Mouse (Mus musculus) heart, embryonic 16.5 days (tissue): ENCODE results near the gene Btbd9. TPM values are rescaled to one million over a fixed set of nuclear protein-coding genes. Genes with fewer than 3 reads are reported as not detected.
"Not testable (repeated sequence)": the region's sequence is repeated elsewhere in the genome, so short reads cannot be mapped to it uniquely, and the experiment has no call there.

Experiments used
- ATAC-seq: fragments of 200-750 bp; cut with Nextera tagmentation; replicated peaks from 2 replicates; pipeline ENCODE4 v1.8.0; 2017; ENCODE audit warnings: moderate number of reproducible peaks; ENCODE audit not compliant: insufficient read depth, low FRiP score; ENCODE audit errors: extremely low read depth
- H3K27ac ChIP-seq: fragments of 300-500 bp; sonication (generic); 2 replicates; pipeline ENCODE4 v1.5.1; 2014; ENCODE audit warnings: mild to moderate bottlenecking, low read length, control low read depth, moderate library complexity
- H3K27me3 ChIP-seq: fragments of 300-500 bp; sonication (generic); 2 replicates; pipeline ENCODE4 v1.6.1; 2014; ENCODE audit warnings: low read length, mixed read lengths; ENCODE audit not compliant: control insufficient read depth, insufficient read depth
- H3K36me3 ChIP-seq: fragments of 300-500 bp; sonication (generic); 2 replicates; pipeline ENCODE4 v1.6.1; 2014; ENCODE audit not compliant: control insufficient read depth, insufficient read depth
- H3K4me1 ChIP-seq: fragments of 300-500 bp; sonication (generic); 2 replicates; pipeline ENCODE4 v1.6.1; 2014; ENCODE audit warnings: low read length, mixed read lengths; ENCODE audit not compliant: control insufficient read depth, insufficient read depth
- H3K4me2 ChIP-seq: fragments of 300-500 bp; sonication (generic); 2 replicates; pipeline ENCODE4 v1.6.1; 2014; ENCODE audit warnings: low read depth, mild to moderate bottlenecking, control low read depth, low read length
- H3K4me3 ChIP-seq: fragments of 300-500 bp; sonication (generic); 2 replicates; pipeline ENCODE4 v1.5.1; 2014; ENCODE audit warnings: mild to moderate bottlenecking, control low read depth, low read length
- H3K9ac ChIP-seq: fragments of 300-500 bp; sonication (generic); 2 replicates; pipeline ENCODE4 v1.6.1; 2014; ENCODE audit warnings: low read length, control low read depth
- H3K9me3 ChIP-seq: fragments of 300-500 bp; sonication (generic); replicated peaks from 2 replicates; pipeline ENCODE4 v1.6.1; 2016; ENCODE audit warnings: low read length; ENCODE audit not compliant: control insufficient read depth
- WGBS: fragments of 180-500 bp; shearing (Covaris S2); extraction: QIAGEN DNeasy Blood & Tissue Kit; methylation state at CpG from one replicate; pipeline ENCODE4 v1.1.7; 2014; 5-methylcytosine and 5-hydroxymethylcytosine counted together
- polyA plus RNA-seq: library from polyadenylated mRNA; unstranded; fragments of >200 nt; fragmentation: Nextera tagmentation; extraction: Ambion mirVana; gene quantifications from 2 replicates; pipeline ENCODE4 v1.2.1, GENCODE M21; 2015

The Btbd9 gene
- polyA plus RNA-seq, 1 experiment from 2014 or later = 38.9 TPM

DNA sequence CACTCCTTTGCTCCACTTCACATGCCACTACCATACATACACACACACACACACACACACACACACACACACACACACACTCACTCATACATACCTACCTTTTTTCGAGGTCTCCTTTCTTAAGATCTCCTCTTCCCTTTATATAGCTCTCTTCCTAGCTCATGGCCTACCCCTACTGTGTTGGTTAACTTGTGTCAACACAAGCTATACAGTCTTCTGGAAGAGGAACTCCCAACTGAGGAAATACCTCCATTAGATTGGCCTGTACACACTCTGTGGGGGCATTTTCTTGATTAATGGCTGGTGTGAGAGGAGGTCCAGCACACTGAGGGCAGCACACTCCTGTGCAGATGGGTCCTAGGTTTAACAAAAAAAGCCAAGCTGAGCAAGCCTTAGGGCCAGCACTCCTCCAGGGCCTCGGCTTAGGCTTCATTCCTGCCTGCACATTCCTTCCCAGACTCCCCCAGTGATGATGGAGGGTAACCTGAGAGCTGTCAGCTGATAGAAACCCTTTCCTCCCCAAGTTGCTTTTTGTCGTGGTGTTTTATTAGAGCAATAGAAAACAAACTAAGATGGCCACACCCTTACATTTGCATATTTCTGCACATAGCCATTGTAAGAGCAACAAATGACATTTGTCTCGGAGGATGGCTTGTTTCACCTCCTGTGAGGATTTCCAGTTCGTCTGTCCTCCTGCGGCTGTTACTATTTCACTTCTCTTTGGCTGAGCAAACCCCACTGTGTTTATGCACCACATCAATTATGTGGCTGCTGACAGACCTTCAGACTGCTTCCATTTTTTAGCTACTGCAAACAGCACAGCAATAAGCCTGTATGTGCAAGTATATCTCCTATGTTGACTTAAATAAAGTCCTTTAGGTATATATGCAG is 50.6 kb downstream of the Btbd9 start:
- H3K27me3 ChIP-seq = no peaks in the 10 kb centered on the region
- H3K9ac ChIP-seq = no peak overlapping the region
- H3K36me3 ChIP-seq = peaks cover 4% of the 10 kb centered on the region
- 44% methylated on average over 6 of the region's 6 CpGs for WGBS
- H3K4me2 ChIP-seq = no peak overlapping the region
- H3K4me1 ChIP-seq = peaks cover 5% of the 10 kb centered on the region; the same call in 1 of the 2 replicates
- H3K9me3 ChIP-seq = no peaks in the 10 kb centered on the region
- ATAC-seq = no peak
- no peak overlapping the region for H3K27ac ChIP-seq
- no peak overlapping the region for H3K4me3 ChIP-seq

DNA sequence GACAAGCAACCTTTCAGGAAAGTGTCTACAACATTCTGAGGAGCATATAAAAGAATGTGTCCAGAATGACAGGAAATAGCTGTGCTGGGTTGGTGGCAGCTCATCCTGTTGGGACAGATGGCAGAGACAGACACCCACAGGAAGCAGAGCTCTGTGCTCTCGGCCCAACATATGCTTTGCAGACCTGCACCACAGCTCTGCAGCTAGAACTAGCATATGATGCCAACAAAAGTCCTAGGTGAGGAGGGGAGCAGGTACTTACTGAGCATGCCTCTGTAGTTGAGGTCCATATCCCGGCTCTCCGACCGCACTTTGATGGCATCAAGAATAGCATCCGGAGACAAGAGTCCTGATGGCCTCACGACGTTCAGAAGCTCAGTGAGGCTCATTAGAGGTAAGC is 51.8 kb downstream of the Btbd9 start:
- Histone ChIP-seq H3K4me3 (no peak overlapping the region), H3K27ac (no peak overlapping the region), H3K9me3 (no peaks in the 10 kb centered on the region), H3K36me3 (peaks cover 4% of the 10 kb centered on the region), H3K4me1 (peaks cover 5% of the 10 kb centered on the region; the same call in 1 of the 2 replicates), H3K27me3 (no peaks in the 10 kb centered on the region), H3K9ac (no peak overlapping the region), H3K4me2 (no peak overlapping the region)
- no peak for ATAC-seq
- 74% methylated on average over 7 of the region's 7 CpGs for WGBS

DNA sequence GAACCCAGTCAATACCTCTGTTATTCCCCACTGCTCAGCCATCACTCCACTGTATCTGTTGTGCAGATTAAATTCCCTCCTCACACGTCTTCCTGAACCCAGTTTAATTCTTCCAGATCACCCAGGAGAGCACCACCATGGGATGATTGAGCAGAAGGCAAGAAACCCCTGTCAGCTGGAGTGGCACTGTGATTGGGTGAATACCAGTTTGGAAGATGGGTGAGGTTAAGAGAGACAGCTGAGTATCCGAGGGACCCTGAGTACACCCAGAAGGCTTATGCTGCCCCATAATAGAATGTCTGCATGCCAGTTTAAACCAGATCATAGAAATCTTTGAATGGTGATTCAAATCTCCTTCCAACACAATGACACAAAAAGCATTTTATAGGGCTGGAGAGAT is 52.5 kb downstream of the Btbd9 start:
- Histone ChIP-seq H3K4me1 (peaks cover 5% of the 10 kb centered on the region; the same call in 1 of the 2 replicates), H3K9ac (no peak overlapping the region), H3K27ac (no peak overlapping the region), H3K4me2 (no peak overlapping the region), H3K36me3 (peaks cover 4% of the 10 kb centered on the region), H3K9me3 (no peaks in the 10 kb centered on the region), H3K27me3 (no peaks in the 10 kb centered on the region), H3K4me3 (no peak overlapping the region)
- ATAC-seq = no peak
- 56% methylated on average over 2 of the region's 2 CpGs for WGBS

DNA sequence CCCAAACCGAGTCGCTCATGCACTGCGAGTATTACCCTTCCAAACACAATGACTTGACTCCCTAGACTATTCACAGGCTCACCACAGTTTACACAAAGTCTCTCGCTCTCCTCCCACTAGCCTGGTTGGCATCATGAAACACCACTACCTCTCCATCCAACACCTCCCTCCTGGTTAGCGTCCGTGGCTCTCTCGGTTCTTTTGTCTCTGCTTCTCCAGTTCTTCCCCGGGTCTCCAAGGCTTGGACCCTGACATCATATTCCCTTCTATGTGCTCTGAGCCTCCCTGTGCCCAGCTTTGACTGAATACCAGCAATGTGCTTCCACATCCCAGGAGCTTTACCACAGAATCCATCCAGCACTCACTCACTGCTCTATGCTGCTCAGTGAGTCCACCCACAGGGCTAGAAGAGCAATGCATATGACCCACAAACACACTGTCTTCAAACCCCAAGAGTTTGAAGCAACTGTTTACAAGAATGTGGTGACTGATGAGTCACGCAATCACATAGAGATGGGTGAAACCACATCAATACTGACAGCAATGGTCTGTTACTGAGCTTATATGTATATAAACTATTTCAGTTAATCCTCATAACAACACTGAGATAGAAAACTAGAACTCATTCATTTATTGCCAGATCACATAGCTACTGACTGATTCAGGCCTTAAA is 53.7 kb downstream of the Btbd9 start:
- Histone ChIP-seq H3K9ac (no peak overlapping the region), H3K27ac (no peak overlapping the region), H3K36me3 (peaks cover 4% of the 10 kb centered on the region), H3K27me3 (no peaks in the 10 kb centered on the region), H3K4me1 (peaks cover 5% of the 10 kb centered on the region; the same call in 1 of the 2 replicates), H3K9me3 (no peaks in the 10 kb centered on the region), H3K4me3 (no peak overlapping the region), H3K4me2 (no peak overlapping the region)
- ATAC-seq = no peak
- WGBS = 91% methylated on average over 9 of the region's 9 CpGs

DNA sequence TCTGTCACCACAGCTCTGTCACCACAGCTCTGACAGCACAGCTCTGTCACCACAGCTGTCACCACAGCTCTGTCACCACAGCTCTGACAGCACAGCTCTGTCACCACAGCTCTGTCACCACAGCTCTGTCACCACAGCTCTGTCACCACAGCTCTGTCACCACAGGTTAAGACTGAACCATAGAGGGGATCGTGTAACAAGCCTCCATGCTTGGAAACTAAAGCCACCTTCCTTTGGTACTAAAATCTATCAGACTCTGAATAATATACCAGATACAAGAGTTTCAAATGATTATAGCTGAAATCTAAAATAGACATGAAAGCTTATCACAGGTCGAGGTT is 57.1 kb downstream of the Btbd9 start:
- H3K36me3 ChIP-seq, H3K9me3 ChIP-seq, H3K27me3 ChIP-seq, H3K4me3 ChIP-seq, H3K27ac ChIP-seq, H3K4me2 ChIP-seq, H3K9ac ChIP-seq, ATAC-seq, H3K4me1 ChIP-seq: not testable (repeated sequence)
- WGBS = 69% methylated on average over 2 of the region's 2 CpGs

DNA sequence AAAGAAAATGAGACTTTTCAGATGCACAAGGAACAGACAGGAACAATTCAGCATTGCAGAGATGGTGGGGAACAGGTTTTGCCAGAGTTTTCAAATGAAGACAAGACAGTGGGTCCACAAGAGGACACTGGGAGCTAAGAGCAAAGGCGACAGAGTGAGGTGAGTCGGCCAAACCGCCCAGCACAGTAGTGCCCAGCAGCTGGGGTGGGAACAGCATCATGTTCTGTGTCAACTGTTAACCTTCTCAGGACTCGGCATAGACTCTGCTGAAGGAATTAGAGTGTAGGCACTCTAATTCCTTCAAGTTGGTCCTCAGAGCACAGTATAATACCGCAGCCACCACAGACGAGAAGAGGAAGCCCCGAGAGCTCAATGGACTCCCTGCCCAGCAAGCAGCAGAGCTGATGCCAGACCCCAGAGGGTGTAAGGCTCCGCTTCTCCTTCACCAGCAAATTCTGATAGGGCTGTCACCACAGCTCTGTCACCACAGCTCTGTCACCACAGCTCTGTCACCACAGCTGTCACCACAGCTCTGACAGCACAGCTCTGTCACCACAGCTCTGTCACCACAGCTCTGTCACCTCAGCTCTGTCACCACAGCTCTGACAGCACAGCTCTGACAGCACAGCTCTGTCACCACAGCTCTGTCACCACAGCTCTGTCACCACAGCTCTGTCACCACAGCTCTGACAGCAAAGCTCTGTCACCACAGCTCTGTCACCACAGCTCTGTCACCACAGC is 57.7 kb downstream of the Btbd9 start:
- ATAC-seq = no peak
- Histone ChIP-seq H3K4me3 (no peak overlapping the region), H3K27ac (no peak overlapping the region), H3K9me3 (no peaks in the 10 kb centered on the region), H3K4me1 (0 out of 2 replicates have a peak, but pooled peaks cover under 1% of the 10 kb centered on the region), H3K9ac (no peak overlapping the region), H3K27me3 (no peaks in the 10 kb centered on the region), H3K4me2 (no peak overlapping the region), H3K36me3 (peaks cover 7% of the 10 kb centered on the region; the same call in 1 of the 2 replicates)
- WGBS = 77% methylated on average over 8 of the region's 8 CpGs

DNA sequence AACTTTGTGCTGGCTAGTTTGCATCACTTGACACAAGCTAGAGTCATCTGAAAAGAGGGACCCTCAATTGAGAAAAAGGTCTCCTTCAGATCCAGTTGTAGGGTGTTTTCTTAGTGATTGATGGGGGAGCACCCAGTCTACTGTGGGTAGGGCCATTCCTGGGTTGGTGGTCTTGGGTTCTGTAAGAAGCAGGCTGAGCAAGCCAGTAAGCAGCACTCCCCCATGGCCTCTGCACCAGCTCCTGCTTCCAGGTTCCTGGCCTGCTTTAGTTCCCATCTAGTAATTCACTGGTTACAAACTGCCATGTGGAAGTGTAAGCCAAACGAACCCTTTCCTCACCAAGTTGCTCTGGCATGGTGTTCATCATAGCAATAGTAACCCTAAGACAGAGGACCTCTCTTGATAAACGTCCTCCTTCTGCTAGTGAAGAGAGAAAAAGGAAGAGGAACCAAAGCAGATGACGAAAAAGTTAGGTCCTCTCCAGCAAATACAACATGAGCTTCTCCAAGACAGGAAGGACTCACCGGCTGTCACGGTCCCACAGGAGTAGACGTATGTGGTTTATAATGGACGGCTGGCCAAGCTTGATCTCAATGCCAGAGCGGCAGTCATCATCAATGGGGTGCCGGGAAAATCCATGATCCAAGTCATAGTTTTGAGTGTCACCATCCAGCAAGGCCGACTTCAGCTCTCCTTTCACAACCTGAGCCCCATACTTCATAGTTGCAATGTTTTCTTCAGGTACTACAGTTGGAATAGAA is 59.5 kb downstream of the Btbd9 start:
- WGBS = 91% methylated on average over 10 of the region's 10 CpGs
- H3K9ac ChIP-seq = no peak overlapping the region

DNA sequence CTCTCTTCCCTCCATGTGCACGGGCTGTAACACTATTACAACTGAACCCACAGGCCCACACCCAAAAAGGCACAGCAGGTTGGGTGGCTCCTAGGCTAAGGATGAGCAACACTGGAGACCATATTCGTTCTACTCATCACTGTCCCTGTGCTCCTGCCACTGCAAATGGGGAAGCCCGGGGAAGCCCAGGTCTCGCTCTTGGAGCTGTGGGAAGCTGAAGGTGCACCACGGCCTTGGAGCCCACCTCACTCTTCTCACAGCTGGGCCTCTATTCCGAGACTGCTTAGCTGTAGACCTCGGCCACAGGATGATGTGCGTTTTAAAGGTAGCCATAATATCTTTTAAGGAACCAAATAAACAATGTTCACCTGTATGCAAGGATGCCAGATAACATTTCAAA is 60.9 kb downstream of the Btbd9 start:
- Histone ChIP-seq H3K36me3 (peaks cover 10% of the 10 kb centered on the region; the same call in 1 of the 2 replicates), H3K4me3 (no peak overlapping the region), H3K27me3 (no peaks in the 10 kb centered on the region), H3K9ac (no peak overlapping the region), H3K4me2 (no peak overlapping the region), H3K27ac (no peak overlapping the region), H3K4me1 (no peaks in the 10 kb centered on the region), H3K9me3 (no peaks in the 10 kb centered on the region)
- ATAC-seq = no peak
- 92% methylated on average over 8 of the region's 8 CpGs for WGBS

More for the DNA sequence above, 59.5 kb downstream of the Btbd9 start:
- no peaks in the 10 kb centered on the region for H3K4me1 ChIP-seq
- no peaks in the 10 kb centered on the region for H3K9me3 ChIP-seq
- no peak for ATAC-seq
- no peaks in the 10 kb centered on the region for H3K27me3 ChIP-seq
- H3K36me3 ChIP-seq = peaks cover 10% of the 10 kb centered on the region; the same call in 1 of the 2 replicates
- H3K4me3 ChIP-seq = no peak overlapping the region
- no peak overlapping the region for H3K27ac ChIP-seq
- H3K4me2 ChIP-seq = no peak overlapping the region
